Mouse (Mus musculus): Measurements from ENCODE around the gene Diaph3.

The Diaph3 gene

GRCm38 (mm10) chr14:87140963-87141486 lies at the start of gene Diaph3:
TSS of gene Diaph3 (minus strand) at chr14:87141235.
- DNase-seq (ENCODE audit: low spot score in 2 of 2), result peak; percentile 88 to 89

- DNase-seq (ENCODE audit: low spot score in 2 of 2), result peak in 1 of 2 experiments; percentile 32
Observed at GRCm38 (mm10) chr14:87190685-87191084, 49.6 kb upstream of the Diaph3 start.

GRCm38 (mm10) chr14:87171577-87171976 lies 30.5 kb upstream of the Diaph3 start:
- no peak for DNase-seq (ENCODE audit: low spot score in 2 of 2)

- DNase-seq (ENCODE audit: low spot score in 2 of 2), result no peak
Observed at GRCm38 (mm10) chr14:87169151-87169550, 28.1 kb upstream of the Diaph3 start.

- no peak for DNase-seq (ENCODE audit: low spot score in 2 of 2)
Observed at GRCm38 (mm10) chr14:87155621-87156238, 14.7 kb upstream of the Diaph3 start.

GRCm38 (mm10) chr14:87149684-87150083 lies 8.6 kb upstream of the Diaph3 start:
- no peak for DNase-seq (ENCODE audit: low spot score in 2 of 2)

GRCm38 (mm10) chr14:87146704-87147103 lies 5.7 kb upstream of the Diaph3 start:
- no peak for DNase-seq (ENCODE audit: low spot score in 2 of 2)

GRCm38 (mm10) chr14:87145351-87145750 lies 4.3 kb upstream of the Diaph3 start:
- no peak for DNase-seq (ENCODE audit: low spot score in 2 of 2)

- DNase-seq (ENCODE audit: low spot score in 2 of 2), result no peak
Observed at GRCm38 (mm10) chr14:87141777-87142176, 742 bp upstream of the Diaph3 start.

- DNase-seq (ENCODE audit: low spot score in 2 of 2), result no peak
Observed at GRCm38 (mm10) chr14:87140327-87140962, 590 bp downstream of the Diaph3 start.

GRCm38 (mm10) chr14:87126076-87126639 lies 14.9 kb downstream of the Diaph3 start:
- DNase-seq (ENCODE audit: low spot score in 2 of 2), result no peak

- DNase-seq (ENCODE audit: low spot score in 2 of 2), result no peak
Observed at GRCm38 (mm10) chr14:87125492-87125891, 15.5 kb downstream of the Diaph3 start.

- no peak for DNase-seq (ENCODE audit: low spot score in 2 of 2)
Observed at GRCm38 (mm10) chr14:87123091-87123490, 17.9 kb downstream of the Diaph3 start.

GRCm38 (mm10) chr14:87121868-87122267 lies 19.2 kb downstream of the Diaph3 start:
- no peak for DNase-seq (ENCODE audit: low spot score in 2 of 2)

- DNase-seq (ENCODE audit: low spot score in 2 of 2), result no peak
Observed at GRCm38 (mm10) chr14:87110634-87111033, 30.4 kb downstream of the Diaph3 start.

- DNase-seq (ENCODE audit: low spot score in 2 of 2), result no peak
Observed at GRCm38 (mm10) chr14:87099380-87100088, 41.5 kb downstream of the Diaph3 start.

GRCm38 (mm10) chr14:87098093-87098492 lies 42.9 kb downstream of the Diaph3 start:
- DNase-seq (ENCODE audit: low spot score in 2 of 2), result no peak

- DNase-seq (ENCODE audit: low spot score in 2 of 2), result no peak
Observed at GRCm38 (mm10) chr14:87091522-87091921, 49.5 kb downstream of the Diaph3 start.

GRCm38 (mm10) chr14:87091108-87091507 lies 49.9 kb downstream of the Diaph3 start:
- no peak for DNase-seq (ENCODE audit: low spot score in 2 of 2)

- DNase-seq (ENCODE audit: low spot score in 2 of 2), result no peak
Observed at GRCm38 (mm10) chr14:87088928-87089327, 52.1 kb downstream of the Diaph3 start.

GRCm38 (mm10) chr14:87088456-87088855 lies 52.6 kb downstream of the Diaph3 start:
- DNase-seq (ENCODE audit: low spot score in 2 of 2), result no peak

- DNase-seq (ENCODE audit: low spot score in 2 of 2), result no peak
Observed at GRCm38 (mm10) chr14:87087996-87088395, 53.0 kb downstream of the Diaph3 start.

Data from heart, adult 9 months (tissue).